Comparison of ENCODE assay signal across 9 mouse cellular contexts in the genomic region with DNA sequence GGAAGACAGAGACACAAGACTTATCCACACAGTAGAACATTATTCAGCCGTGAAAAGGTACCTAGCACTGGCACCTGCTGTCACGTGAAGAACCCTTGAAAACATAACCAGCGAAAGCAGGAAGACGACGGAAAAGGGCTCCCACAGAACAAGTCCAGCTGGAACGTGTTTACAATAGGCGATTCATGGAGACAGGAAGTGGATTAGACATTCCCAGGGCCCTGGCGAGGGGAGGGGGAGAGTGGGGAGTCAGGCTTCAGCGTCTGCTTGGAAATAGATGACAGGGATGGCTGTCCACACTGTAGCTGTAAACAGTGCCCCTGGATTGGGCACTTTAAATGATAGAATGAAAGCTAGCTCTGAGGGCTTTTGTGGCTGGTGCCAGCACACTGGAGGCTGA. TPM values are rescaled to one million over a fixed set of nuclear protein-coding genes. Genes with fewer than 3 reads are reported as not detected.
A peak's percentile ranks its signal among the peaks of the same experiment; 100 is the strongest.
DNase-seq lines count a peak whose midpoint lies in the region; ATAC-seq and TF ChIP-seq lines count a peak whose summit lies in the region.
"Had no signal": no experiment of that assay in that cellular context is flagged by ENCODE, and none has a peak within 500 bp of the region (broad histone marks: within the 10 kb centered on the region; RNA-seq: fewer than 3 reads in every experiment).

No protein-coding gene starts in this region.

- no peak overlapping the region for H3K4me3 ChIP-seq in heart, postnatal 0 days (ENCODE audit: low read depth, low read length)
- no peak overlapping the region for H3K4me3 ChIP-seq in limb, embryonic 12.5 days (replicated peaks)
- no peak overlapping the region for H3K4me3 ChIP-seq in midbrain, embryonic 16.5 days (ENCODE audit: low read depth, low read length)

- H3K27me3 ChIP-seq in heart, postnatal 0 days (ENCODE audit: control insufficient read depth, insufficient read depth, low read length): no peaks in the 10 kb centered on the region
- no peaks in the 10 kb centered on the region for H3K27me3 ChIP-seq in limb, embryonic 12.5 days
- no peaks in the 10 kb centered on the region for H3K27me3 ChIP-seq in midbrain, embryonic 16.5 days (ENCODE audit: control insufficient read depth, insufficient read depth, low read depth, low read length)

- 33% methylated on average over 9 of the region's 9 CpGs for WGBS in heart, postnatal 0 days
- WGBS in limb, embryonic 12.5 days: 6% methylated on average over 9 of the region's 9 CpGs
- 16% methylated on average over 9 of the region's 9 CpGs for WGBS in midbrain, embryonic 16.5 days

- H3K9me3 ChIP-seq in heart, postnatal 0 days (replicated peaks; ENCODE audit: control insufficient read depth, low read length): no peaks in the 10 kb centered on the region
- no peaks in the 10 kb centered on the region for H3K9me3 ChIP-seq in limb, embryonic 12.5 days
- no peaks in the 10 kb centered on the region for H3K9me3 ChIP-seq in midbrain, embryonic 16.5 days (replicated peaks; ENCODE audit: control insufficient read depth, low read length, poor library complexity, severe bottlenecking)

- H3K9ac ChIP-seq in heart, postnatal 0 days (replicated peaks; ENCODE audit: low read depth, low read length): no peak overlapping the region
- H3K9ac ChIP-seq in limb, embryonic 12.5 days (replicated peaks): 0 out of 2 replicates have a peak overlapping the region, but pooled peaks have one; percentile 4
- H3K9ac ChIP-seq in midbrain, embryonic 16.5 days (ENCODE audit: low read depth, low read length): no peak overlapping the region

- TF ChIP-seq EP300 in heart, postnatal 0 days (IDR thresholded peaks at IDR 0.05; ENCODE audit: low read depth): no peak

- peak overlapping the region; percentile 73 for H3K27ac ChIP-seq in heart, postnatal 0 days (ENCODE audit: low read depth)
- peak overlapping the region; percentile 83 for H3K27ac ChIP-seq in limb, embryonic 12.5 days
- H3K27ac ChIP-seq in midbrain, embryonic 16.5 days (ENCODE audit: low read length): peak overlapping the region; percentile 64

- peak; percentile 75; the same call in 1 of the 2 replicates for ATAC-seq in heart, postnatal 0 days (ENCODE audit: insufficient read depth, low read depth)
- ATAC-seq in limb, embryonic 12.5 days (ENCODE audit: insufficient number of reproducible peaks, insufficient read depth, low FRiP score, low TSS enrichment, low read depth): 0 out of 2 replicates have a peak, but pooled peaks have one; percentile 23
- peak; percentile 70 for ATAC-seq in midbrain, embryonic 16.5 days

- DNase-seq in urinary bladder, postnatal 14 days (ENCODE audit: low spot score): peak; percentile 38
- no peak for DNase-seq in urinary bladder, postnatal 25 days (ENCODE audit: low spot score)
- DNase-seq in heart, postnatal 0 days (ENCODE audit: low spot score): peak; percentile 62
- DNase-seq in ovary, postnatal 10 days (ENCODE audit: low spot score): no peak
- DNase-seq in adrenal gland, postnatal 25 days: no peak
- no peak for DNase-seq in urinary bladder, postnatal 10 days (ENCODE audit: low spot score)

- H3K4me1 ChIP-seq in heart, postnatal 0 days (ENCODE audit: control insufficient read depth, insufficient read depth): peaks cover 4% of the 10 kb centered on the region; the same call in 1 of the 2 replicates
- H3K4me1 ChIP-seq in limb, embryonic 12.5 days (replicated peaks): peaks cover 14% of the 10 kb centered on the region
- H3K4me1 ChIP-seq in midbrain, embryonic 16.5 days (ENCODE audit: control insufficient read depth, insufficient read depth, low read length): no peaks in the 10 kb centered on the region

- no peak overlapping the region for H3K4me2 ChIP-seq in heart, postnatal 0 days (ENCODE audit: low read depth, low read length)
- H3K4me2 ChIP-seq in limb, embryonic 12.5 days: no peak overlapping the region
- no peak overlapping the region for H3K4me2 ChIP-seq in midbrain, embryonic 16.5 days (ENCODE audit: low read length)

- no peak for TF ChIP-seq CTCF in heart, postnatal 0 days (IDR thresholded peaks at IDR 0.05; ENCODE audit: low read depth)

- no peaks in the 10 kb centered on the region for H3K36me3 ChIP-seq in heart, postnatal 0 days (replicated peaks; ENCODE audit: control insufficient read depth, insufficient read depth, low read length)
- no peaks in the 10 kb centered on the region for H3K36me3 ChIP-seq in limb, embryonic 12.5 days
- H3K36me3 ChIP-seq in midbrain, embryonic 16.5 days (ENCODE audit: control insufficient read depth, insufficient read depth, low read length): no peaks in the 10 kb centered on the region

RNA-seq across cellular contexts. Expression of gene Gga1, which starts 8.6 kb away (rescaled TPM):
- 32.4 and 40.5 TPM in 2 replicates for total RNA-seq in heart, postnatal 0 days (2014; rRNA removed; ENCODE audit: low replicate concordance)
- 30.1 and 32.4 TPM in 2 replicates for polyA plus RNA-seq in heart, postnatal 0 days (2015; fragmentation: Nextera tagmentation; extraction: Ambion mirVana)
- 45.9 and 47.4 TPM in 2 replicates for polyA plus RNA-seq in limb, embryonic 12.5 days (2016; fragmentation: Nextera tagmentation; extraction: Ambion mirVana)
- polyA plus RNA-seq in midbrain, embryonic 16.5 days (2015; fragmentation: Nextera tagmentation; extraction: Ambion mirVana): 46.0 and 46.5 TPM in 2 replicates
- 58.1 and 61.5 TPM in 2 replicates for total RNA-seq in adrenal gland, postnatal 25 days (2021)

RNA-seq across cellular contexts. Expression of gene Lgals2, which starts 13.1 kb away (rescaled TPM):
- 4.6 TPM in 1 of 2 replicates, not detected in the other for total RNA-seq in heart, postnatal 0 days (2014; rRNA removed; ENCODE audit: low replicate concordance)
- polyA plus RNA-seq in heart, postnatal 0 days (2015; fragmentation: Nextera tagmentation; extraction: Ambion mirVana): 0.27 and 0.36 TPM in 2 replicates
- polyA plus RNA-seq in limb, embryonic 12.5 days (2016; fragmentation: Nextera tagmentation; extraction: Ambion mirVana): not detected in 2 replicates
- not detected in 2 replicates for polyA plus RNA-seq in midbrain, embryonic 16.5 days (2015; fragmentation: Nextera tagmentation; extraction: Ambion mirVana)
- total RNA-seq in adrenal gland, postnatal 25 days (2021): not detected in 2 replicates
- total RNA-seq: left cerebral cortex, postnatal 10 days had no signal

RNA-seq across cellular contexts. Expression of gene Cdc42ep1, which starts 26.0 kb away (rescaled TPM):
- total RNA-seq in heart, postnatal 0 days (2014; rRNA removed; ENCODE audit: low replicate concordance): 44.7 and 52.5 TPM in 2 replicates
- 27.1 and 27.4 TPM in 2 replicates for polyA plus RNA-seq in heart, postnatal 0 days (2015; fragmentation: Nextera tagmentation; extraction: Ambion mirVana)
- 14.3 and 15.8 TPM in 2 replicates for polyA plus RNA-seq in limb, embryonic 12.5 days (2016; fragmentation: Nextera tagmentation; extraction: Ambion mirVana)
- 11.4 and 13.6 TPM in 2 replicates for polyA plus RNA-seq in midbrain, embryonic 16.5 days (2015; fragmentation: Nextera tagmentation; extraction: Ambion mirVana)
- total RNA-seq in adrenal gland, postnatal 25 days (2021): 38.8 and 43.4 TPM in 2 replicates

RNA-seq across cellular contexts. Expression of gene Gm49510, which starts 31.1 kb away (rescaled TPM):
- 0.73 TPM in 1 of 2 replicates, not detected in the other for total RNA-seq in heart, postnatal 0 days (2014; rRNA removed; ENCODE audit: low replicate concordance)
- polyA plus RNA-seq in heart, postnatal 0 days (2015; fragmentation: Nextera tagmentation; extraction: Ambion mirVana): 0.08 and 0.18 TPM in 2 replicates
- 0.16 and 0.41 TPM in 2 replicates for polyA plus RNA-seq in limb, embryonic 12.5 days (2016; fragmentation: Nextera tagmentation; extraction: Ambion mirVana)
- polyA plus RNA-seq in midbrain, embryonic 16.5 days (2015; fragmentation: Nextera tagmentation; extraction: Ambion mirVana): not detected in 2 replicates
- total RNA-seq in adrenal gland, postnatal 25 days (2021): not detected in 2 replicates
- total RNA-seq: left cerebral cortex, postnatal 10 days had no signal

RNA-seq across cellular contexts. Expression of gene Sh3bp1, which starts 31.2 kb away (rescaled TPM):
- 9.8 and 11.7 TPM in 2 replicates for total RNA-seq in heart, postnatal 0 days (2014; rRNA removed; ENCODE audit: low replicate concordance)
- polyA plus RNA-seq in heart, postnatal 0 days (2015; fragmentation: Nextera tagmentation; extraction: Ambion mirVana): 6.4 and 7.0 TPM in 2 replicates
- 37.0 and 40.3 TPM in 2 replicates for polyA plus RNA-seq in limb, embryonic 12.5 days (2016; fragmentation: Nextera tagmentation; extraction: Ambion mirVana)
- 2.2 and 2.7 TPM in 2 replicates for polyA plus RNA-seq in midbrain, embryonic 16.5 days (2015; fragmentation: Nextera tagmentation; extraction: Ambion mirVana)
- total RNA-seq in adrenal gland, postnatal 25 days (2021): 6.1 and 8.8 TPM in 2 replicates

Comparison
In these comparisons a context has a peak if more than half of its experiments do, and no peak if none do; other contexts are left out.
1. DNase-seq: peak in urinary bladder, postnatal 14 days (single experiment) and heart, postnatal 0 days (single experiment); none in urinary bladder, postnatal 25 days (single experiment), ovary, postnatal 10 days (single experiment), adrenal gland, postnatal 25 days (single experiment) and urinary bladder, postnatal 10 days (single experiment).
2. ATAC-seq: peak in every context shown above with its lines; median percentile 75 in heart, postnatal 0 days; 70 in midbrain, embryonic 16.5 days; 23 in limb, embryonic 12.5 days.
3. Peak in every context shown above with its lines, with median percentiles within 50 percentile points of each other: H3K27ac ChIP-seq.